Mouse (Mus musculus) thymus, adult 2 months (tissue): ENCODE results near the gene Smo. TPM values are rescaled to one million over a fixed set of nuclear protein-coding genes. Genes with fewer than 3 reads are reported as not detected.

Experiments used
- DNase-seq: peaks from one replicate; pipeline ENCODE4 v3.0.0; 2021
- H3K27ac ChIP-seq: fragments of 200-500 bp; 2 replicates; pipeline ENCODE4 v1.5.1; 2012; ENCODE audit warnings: low read length, control low read depth; ENCODE audit not compliant: control insufficient read depth, insufficient read depth
- H3K27me3 ChIP-seq: fragments of 200-500 bp; 2 replicates; pipeline ENCODE4 v1.6.1; 2012; ENCODE audit warnings: mild to moderate bottlenecking, low read length, moderate library complexity, mixed read lengths; ENCODE audit not compliant: control insufficient read depth, insufficient read depth
- H3K36me3 ChIP-seq: fragments of 200-500 bp; 2 replicates; pipeline ENCODE4 v1.6.1; 2012; ENCODE audit warnings: mild to moderate bottlenecking, low read length, moderate library complexity; ENCODE audit not compliant: control insufficient read depth, insufficient read depth
- H3K4me1 ChIP-seq: fragments of 200-500 bp; replicated peaks from 2 replicates; pipeline ENCODE4 v1.6.1; 2012; ENCODE audit warnings: low read length; ENCODE audit not compliant: control insufficient read depth, insufficient read depth
- H3K4me3 ChIP-seq: fragments of 200-500 bp; 2 replicates; pipeline ENCODE4 v1.5.1; 2012; ENCODE audit warnings: mild to moderate bottlenecking, low read length, control low read depth, moderate library complexity; ENCODE audit not compliant: control insufficient read depth, insufficient read depth
- CTCF ChIP-seq: fragments of 200-500 bp; IDR thresholded peaks from 2 replicates; pipeline ENCODE4 v1.5.1; 2012; ENCODE audit warnings: mild to moderate bottlenecking, control low read depth, low read length, moderate library complexity, borderline replicate concordance; ENCODE audit not compliant: control insufficient read depth, poor library complexity, insufficient read depth; ENCODE audit errors: extremely low read depth
- POLR2A ChIP-seq: fragments of 200-500 bp; IDR thresholded peaks from 2 replicates; pipeline ENCODE4 v1.6.1; 2012; ENCODE audit warnings: mild to moderate bottlenecking, low read length, control low read depth, moderate library complexity; ENCODE audit not compliant: control insufficient read depth, poor library complexity, insufficient read depth; ENCODE audit errors: extremely low read depth
- WGBS: fragments of 180-500 bp; shearing (Covaris S2); methylation state at CpG from one replicate; pipeline ENCODE4 v1.1.7; 2018; 5-methylcytosine and 5-hydroxymethylcytosine counted together
- polyA plus RNA-seq: library from polyadenylated mRNA; depleted of rRNA; stranded (reverse); fragments of >200 nt; gene quantifications from 2 replicates; pipeline ENCODE4 v1.2.3, GENCODE M21; 2012

Smo gene
- polyA plus RNA-seq, 1 experiment: 48.9 TPM

DNA sequence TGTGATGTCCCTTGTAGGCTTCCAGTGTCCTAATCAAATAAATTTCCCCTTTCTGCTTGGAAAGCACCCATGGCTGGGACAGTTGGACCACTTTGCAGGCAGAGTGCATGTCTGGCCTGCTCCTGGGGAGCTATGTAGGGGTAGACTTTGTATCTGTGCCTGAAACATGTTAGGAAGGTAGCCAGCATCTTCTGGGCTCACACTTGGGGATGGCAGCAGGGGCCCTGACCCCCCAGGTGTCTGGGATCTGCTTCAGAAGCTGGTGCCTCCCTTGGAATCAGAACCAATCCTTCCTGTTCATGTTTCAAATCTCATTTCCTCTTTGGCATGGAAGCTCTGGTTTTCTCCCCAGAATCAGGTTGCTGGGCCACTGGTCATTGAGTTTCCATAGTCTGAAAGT is 38.2 kb upstream of the Smo start:
- Histone ChIP-seq H3K4me1 (peaks cover 8% of the 10 kb centered on the region), H3K27ac (no peak overlapping the region), H3K36me3 (no peaks in the 10 kb centered on the region), H3K4me3 (no peak overlapping the region), H3K27me3 (peaks cover 3% of the 10 kb centered on the region; the same call in 1 of the 2 replicates)
- no peak for TF ChIP-seq POLR2A
- no peak for TF ChIP-seq CTCF
- DNase-seq: no peak

DNA sequence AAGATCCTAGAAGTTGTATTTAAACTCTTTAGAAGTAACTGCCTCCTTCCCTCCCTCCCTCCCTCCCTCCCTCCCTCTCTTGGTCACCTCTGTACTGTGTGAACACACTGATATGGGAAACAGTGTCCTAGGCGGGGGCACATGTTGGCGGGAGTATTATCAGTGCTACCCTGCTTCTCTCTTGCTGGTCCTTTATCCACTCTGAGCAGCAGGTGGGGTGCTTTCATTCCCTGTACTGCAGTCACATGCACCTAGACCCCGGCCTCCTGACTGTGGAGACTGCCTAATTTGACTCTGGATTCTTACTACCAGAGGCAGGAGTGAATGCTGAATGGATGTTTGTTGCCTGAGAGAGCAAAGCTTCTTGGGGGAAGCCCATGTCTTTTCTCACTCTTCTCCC is 37.8 kb upstream of the Smo start:
- 89% methylated on average over 3 of the region's 3 CpGs for WGBS
- Histone ChIP-seq H3K4me3 (no peak overlapping the region), H3K36me3 (no peaks in the 10 kb centered on the region), H3K4me1 (peaks cover 8% of the 10 kb centered on the region), H3K27ac (no peak overlapping the region), H3K27me3 (peaks cover 3% of the 10 kb centered on the region; the same call in 1 of the 2 replicates)
- DNase-seq: no peak
- TF ChIP-seq POLR2A (no peak), CTCF (no peak)

DNA sequence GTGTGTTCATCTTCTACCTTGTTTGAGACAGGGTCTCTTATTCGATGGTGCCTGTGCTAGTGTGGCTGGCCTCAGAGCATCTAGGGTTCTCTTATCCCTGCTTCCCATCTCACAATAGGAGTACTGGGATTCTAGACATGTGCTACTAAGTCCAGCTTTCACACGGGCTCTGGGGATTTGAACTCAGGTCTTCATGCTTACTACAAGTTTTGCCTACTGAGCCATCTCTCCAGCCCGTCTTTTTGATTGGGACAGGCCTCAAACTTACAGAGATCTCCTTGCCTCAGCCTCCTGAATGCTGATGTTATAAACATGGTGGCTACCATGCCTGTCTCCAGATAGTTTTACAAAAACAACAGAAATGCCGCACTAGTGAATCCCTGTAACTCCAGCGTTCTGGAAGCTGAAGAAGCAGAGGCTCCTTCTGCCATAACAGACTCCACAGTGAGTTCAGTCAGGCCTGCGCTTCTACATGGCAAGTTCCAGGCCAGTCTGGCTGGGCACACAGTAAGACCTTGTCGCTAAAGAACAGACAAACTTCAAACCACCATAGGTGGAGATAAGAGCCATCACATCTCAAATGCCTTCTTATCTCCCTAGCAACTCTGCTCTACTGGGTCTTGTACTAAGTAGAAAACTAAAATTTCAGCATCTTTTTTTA is 36.1 kb upstream of the Smo start:
- Histone ChIP-seq H3K4me1 (peaks cover 4% of the 10 kb centered on the region), H3K27ac (no peak overlapping the region), H3K4me3 (no peak overlapping the region), H3K36me3 (no peaks in the 10 kb centered on the region), H3K27me3 (no peaks in the 10 kb centered on the region; the same call in 1 of the 2 replicates)
- DNase-seq: no peak
- TF ChIP-seq POLR2A: no peak
- TF ChIP-seq CTCF: no peak
- 95% methylated on average over 7 of the region's 7 CpGs for WGBS

DNA sequence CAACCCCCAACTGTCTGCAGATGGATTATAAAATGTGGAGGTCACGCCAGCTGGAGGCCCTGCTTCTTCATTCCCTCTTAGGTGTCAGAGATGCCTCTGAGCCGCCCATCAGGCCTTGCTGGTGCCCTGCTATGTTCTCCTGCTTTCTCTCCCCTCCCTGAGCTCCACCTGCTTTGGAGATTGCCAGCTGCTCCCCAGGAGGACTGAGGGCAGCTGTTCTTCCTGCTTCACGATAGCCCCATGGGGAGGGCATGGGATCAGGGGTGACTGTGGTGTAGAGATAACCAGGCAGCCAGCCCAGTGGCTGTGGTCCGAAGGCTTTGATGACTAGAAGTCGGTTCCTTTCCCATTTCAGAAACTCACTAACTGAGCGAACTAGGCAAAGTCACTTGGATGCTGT is 34.3 kb upstream of the Smo start:
- H3K4me1 ChIP-seq: no peaks in the 10 kb centered on the region
- no peaks in the 10 kb centered on the region for H3K36me3 ChIP-seq
- no peaks in the 10 kb centered on the region for H3K27me3 ChIP-seq
- TF ChIP-seq POLR2A (no peak), CTCF (no peak)
- WGBS: 60% methylated on average over 6 of the region's 6 CpGs
- no peak overlapping the region for H3K4me3 ChIP-seq
- no peak for DNase-seq
- H3K27ac ChIP-seq: no peak overlapping the region

DNA sequence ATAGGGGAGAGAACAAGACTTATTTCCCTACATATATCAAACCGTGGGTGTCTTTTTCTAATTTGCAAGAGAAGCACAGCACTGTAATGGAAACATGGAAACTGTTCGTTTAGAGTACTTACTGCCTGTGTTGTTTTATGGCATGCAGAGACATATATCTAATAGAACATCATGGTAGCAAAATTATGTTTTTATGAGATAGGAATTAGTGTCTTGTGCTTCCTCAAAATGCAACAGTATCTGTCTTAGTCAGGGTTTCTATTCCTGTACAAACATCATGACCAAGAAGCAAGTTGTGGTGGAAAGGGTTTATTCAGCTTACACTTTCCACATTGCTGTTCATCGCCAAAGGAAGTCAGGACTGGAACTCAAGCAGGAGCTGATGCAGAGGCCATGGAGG is 33.2 kb upstream of the Smo start:
- no peaks in the 10 kb centered on the region for H3K4me1 ChIP-seq
- 83% methylated on average over 3 of the region's 3 CpGs for WGBS
- TF ChIP-seq CTCF (no peak), POLR2A (no peak)
- H3K27me3 ChIP-seq: no peaks in the 10 kb centered on the region
- no peak for DNase-seq
- no peaks in the 10 kb centered on the region for H3K36me3 ChIP-seq
- H3K4me3 ChIP-seq: no peak overlapping the region
- no peak overlapping the region for H3K27ac ChIP-seq

DNA sequence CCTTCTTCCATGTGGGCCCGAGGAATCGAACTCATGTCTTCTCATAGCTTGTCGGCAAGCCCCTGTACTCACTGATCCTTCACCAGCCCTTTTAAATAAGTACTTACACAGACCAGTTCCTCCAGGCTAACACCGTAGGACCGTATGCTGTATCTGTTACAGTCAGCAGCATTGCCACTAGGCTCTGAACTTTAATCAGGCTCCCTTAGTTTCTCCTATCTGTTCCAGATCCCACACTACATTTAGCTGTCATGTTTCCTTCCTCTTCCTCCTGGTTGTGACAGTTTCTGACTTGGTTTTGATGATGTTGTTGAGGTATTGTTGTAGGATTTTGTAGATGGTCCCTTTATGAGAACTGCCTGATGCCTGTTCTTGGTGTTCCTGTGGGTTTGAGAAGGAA is 31.2 kb upstream of the Smo start:
- Histone ChIP-seq H3K4me1 (no peaks in the 10 kb centered on the region), H3K36me3 (no peaks in the 10 kb centered on the region), H3K27me3 (no peaks in the 10 kb centered on the region), H3K27ac (no peak overlapping the region), H3K4me3 (no peak overlapping the region)
- DNase-seq: no peak
- 93% methylated on average over 5 of the region's 5 CpGs for WGBS
- no peak for TF ChIP-seq CTCF
- no peak for TF ChIP-seq POLR2A

DNA sequence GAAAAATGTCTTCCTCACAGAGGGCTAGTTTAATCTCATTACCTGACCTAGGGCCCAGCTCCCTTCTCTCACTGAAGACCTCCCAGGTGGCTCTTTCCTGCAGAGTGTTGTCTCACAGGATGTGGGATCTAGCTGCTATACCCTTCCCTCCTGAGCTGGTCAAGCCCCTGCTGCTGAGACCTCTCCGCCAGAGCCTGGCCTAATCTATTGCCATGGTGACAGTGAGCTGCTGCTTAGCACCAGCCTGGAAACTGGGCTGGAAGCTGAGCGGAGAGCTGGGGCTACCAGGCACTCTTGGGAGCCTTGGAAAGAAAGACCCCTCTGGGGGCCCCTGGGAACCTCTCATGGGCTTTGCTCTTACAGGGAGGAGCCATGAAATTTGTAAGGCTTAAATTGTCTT is 27.4 kb upstream of the Smo start:
- no peak for TF ChIP-seq CTCF
- TF ChIP-seq POLR2A: no peak
- WGBS: 94% methylated on average over 2 of the region's 2 CpGs
- no peak for DNase-seq
- Histone ChIP-seq H3K27ac (no peak overlapping the region), H3K36me3 (no peaks in the 10 kb centered on the region), H3K27me3 (no peaks in the 10 kb centered on the region), H3K4me3 (no peak overlapping the region), H3K4me1 (no peaks in the 10 kb centered on the region)
